Mouse (Mus musculus) midbrain, embryonic 12.5 days (tissue): ENCODE results near the gene Atxn1. TPM values are rescaled to one million over a fixed set of nuclear protein-coding genes. Genes with fewer than 3 reads are reported as not detected.

Experiments
- ATAC-seq: fragments of 200-750 bp; cut with Nextera tagmentation; 2 replicates; pipeline ENCODE4 v1.8.0; 2017; ENCODE audit warnings: low read depth, moderate TSS enrichment, moderate library complexity; ENCODE audit not compliant: low FRiP score
- H3K27ac ChIP-seq: fragments of 300-500 bp; sonication (generic); replicated peaks from 2 replicates; pipeline ENCODE4 v1.5.1; 2016; ENCODE audit warnings: mild to moderate bottlenecking
- H3K27me3 ChIP-seq: fragments of 300-500 bp; sonication (generic); 2 replicates; pipeline ENCODE4 v1.6.1; 2016; ENCODE audit warnings: mild to moderate bottlenecking
- H3K36me3 ChIP-seq: fragments of 300-500 bp; sonication (generic); 2 replicates; pipeline ENCODE4 v1.6.1; 2016
- H3K4me1 ChIP-seq: fragments of 300-500 bp; sonication (generic); 2 replicates; pipeline ENCODE4 v1.6.1; 2016
- H3K4me2 ChIP-seq: fragments of 300-500 bp; sonication (generic); replicated peaks from 2 replicates; pipeline ENCODE4 v1.6.1; 2016; ENCODE audit warnings: mild to moderate bottlenecking, moderate library complexity
- H3K4me3 ChIP-seq: fragments of 300-500 bp; sonication (generic); 2 replicates; pipeline ENCODE4 v1.5.1; 2016; ENCODE audit warnings: mild to moderate bottlenecking
- H3K9ac ChIP-seq: fragments of 300-500 bp; sonication (generic); replicated peaks from 2 replicates; pipeline ENCODE4 v1.6.1; 2016; ENCODE audit warnings: mild to moderate bottlenecking, moderate library complexity
- H3K9me3 ChIP-seq: fragments of 300-500 bp; sonication (generic); 2 replicates; pipeline ENCODE4 v1.6.1; 2016; ENCODE audit warnings: mild to moderate bottlenecking
- WGBS: fragments of 180-500 bp; shearing (Covaris S2); methylation state at CpG from one replicate; pipeline ENCODE4 v1.1.7; 2016; 5-methylcytosine and 5-hydroxymethylcytosine counted together
- polyA plus RNA-seq: library from polyadenylated mRNA; unstranded; fragments of >200 nt; fragmentation: Nextera tagmentation; extraction: Ambion mirVana; gene quantifications from 2 replicates; pipeline ENCODE4 v1.2.1, GENCODE M21; 2016

Gene Atxn1
- polyA plus RNA-seq, 1 experiment from 2014 or later, result 4.2 TPM

GRCm38 (mm10) chr13:45882976-45883440 lies 81.8 kb downstream of the Atxn1 start:
- Histone ChIP-seq H3K9ac (no peak overlapping the region), H3K36me3 (no peaks in the 10 kb centered on the region), H3K27ac (no peak overlapping the region), H3K9me3 (no peaks in the 10 kb centered on the region), H3K4me1 (peaks cover 20% of the 10 kb centered on the region), H3K4me3 (no peak overlapping the region), H3K4me2 (no peak overlapping the region), H3K27me3 (peaks cover 42% of the 10 kb centered on the region)
- no peak for ATAC-seq
- WGBS, result 49% methylated on average over 3 of the region's 3 CpGs

GRCm38 (mm10) chr13:45880543-45880845 lies 84.3 kb downstream of the Atxn1 start:
- ATAC-seq, result no peak
- 68% methylated on average over 5 of the region's 5 CpGs for WGBS
- Histone ChIP-seq H3K4me2 (no peak overlapping the region), H3K4me3 (no peak overlapping the region), H3K27me3 (peaks cover 57% of the 10 kb centered on the region), H3K27ac (no peak overlapping the region), H3K9ac (no peak overlapping the region), H3K4me1 (peaks cover 23% of the 10 kb centered on the region), H3K9me3 (no peaks in the 10 kb centered on the region), H3K36me3 (no peaks in the 10 kb centered on the region)

GRCm38 (mm10) chr13:45879746-45880542 lies 84.9 kb downstream of the Atxn1 start:
- 40% methylated on average over 14 of the region's 14 CpGs for WGBS
- Histone ChIP-seq H3K4me1 (peaks cover 23% of the 10 kb centered on the region), H3K4me3 (no peak overlapping the region), H3K9ac (no peak overlapping the region), H3K9me3 (no peaks in the 10 kb centered on the region), H3K27me3 (peaks cover 57% of the 10 kb centered on the region), H3K4me2 (no peak overlapping the region), H3K27ac (no peak overlapping the region), H3K36me3 (no peaks in the 10 kb centered on the region)
- ATAC-seq, result no peak

- H3K4me3 ChIP-seq, result no peak overlapping the region
- 79% methylated on average over 5 of the region's 5 CpGs for WGBS
Measured at GRCm38 (mm10) chr13:45876939-45877338, 87.9 kb downstream of the Atxn1 start.

GRCm38 (mm10) chr13:45876368-45876760 lies 88.4 kb downstream of the Atxn1 start:
- H3K9me3 ChIP-seq, result no peaks in the 10 kb centered on the region
- H3K4me3 ChIP-seq, result no peak overlapping the region
- ATAC-seq, result no peak
- no peak overlapping the region for H3K27ac ChIP-seq
- no peak overlapping the region for H3K4me2 ChIP-seq
- no peak overlapping the region for H3K9ac ChIP-seq
- 98% methylated on average over 2 of the region's 2 CpGs for WGBS
- no peaks in the 10 kb centered on the region for H3K36me3 ChIP-seq
- peaks cover 37% of the 10 kb centered on the region for H3K27me3 ChIP-seq
- H3K4me1 ChIP-seq, result peaks cover 16% of the 10 kb centered on the region

More at GRCm38 (mm10) chr13:45876939-45877338, 87.9 kb downstream of the Atxn1 start:
- H3K36me3 ChIP-seq, result no peaks in the 10 kb centered on the region
- H3K9ac ChIP-seq, result no peak overlapping the region
- ATAC-seq, result no peak
- H3K27me3 ChIP-seq, result peaks cover 37% of the 10 kb centered on the region
- peaks cover 16% of the 10 kb centered on the region for H3K4me1 ChIP-seq
- H3K27ac ChIP-seq, result no peak overlapping the region
- H3K9me3 ChIP-seq, result no peaks in the 10 kb centered on the region
- no peak overlapping the region for H3K4me2 ChIP-seq

- no peak for ATAC-seq
- H3K9ac ChIP-seq, result no peak overlapping the region
- H3K9me3 ChIP-seq, result no peaks in the 10 kb centered on the region
- H3K36me3 ChIP-seq, result no peaks in the 10 kb centered on the region
- H3K4me1 ChIP-seq, result peaks cover 16% of the 10 kb centered on the region
- H3K4me2 ChIP-seq, result no peak overlapping the region
- 73% methylated on average over 6 of the region's 6 CpGs for WGBS
- H3K27ac ChIP-seq, result no peak overlapping the region
- H3K27me3 ChIP-seq, result peaks cover 37% of the 10 kb centered on the region
- no peak overlapping the region for H3K4me3 ChIP-seq
Measured at GRCm38 (mm10) chr13:45875686-45876367, 89.0 kb downstream of the Atxn1 start.

- Histone ChIP-seq H3K9me3 (no peaks in the 10 kb centered on the region), H3K36me3 (no peaks in the 10 kb centered on the region), H3K4me3 (no peak overlapping the region), H3K4me2 (no peak overlapping the region), H3K4me1 (peaks cover 3% of the 10 kb centered on the region), H3K27me3 (peaks cover 25% of the 10 kb centered on the region), H3K9ac (no peak overlapping the region), H3K27ac (no peak overlapping the region)
- 88% methylated on average over 4 of the region's 4 CpGs for WGBS
- no peak for ATAC-seq
Measured at GRCm38 (mm10) chr13:45874196-45874595, 90.6 kb downstream of the Atxn1 start.

- Histone ChIP-seq H3K27ac (no peak overlapping the region), H3K36me3 (no peaks in the 10 kb centered on the region), H3K9me3 (no peaks in the 10 kb centered on the region), H3K4me1 (peaks cover 3% of the 10 kb centered on the region; the same call in 1 of the 2 replicates), H3K9ac (no peak overlapping the region), H3K4me3 (no peak overlapping the region), H3K27me3 (peaks cover 16% of the 10 kb centered on the region), H3K4me2 (no peak overlapping the region)
- ATAC-seq, result no peak
- 93% methylated on average over 7 of the region's 7 CpGs for WGBS
Measured at GRCm38 (mm10) chr13:45872966-45873365, 91.8 kb downstream of the Atxn1 start.

GRCm38 (mm10) chr13:45872041-45872746 lies 92.6 kb downstream of the Atxn1 start:
- ATAC-seq, result no peak
- peaks cover 3% of the 10 kb centered on the region; the same call in 1 of the 2 replicates for H3K4me1 ChIP-seq
- no peak overlapping the region for H3K4me3 ChIP-seq
- H3K36me3 ChIP-seq, result no peaks in the 10 kb centered on the region
- H3K9ac ChIP-seq, result no peak overlapping the region
- no peaks in the 10 kb centered on the region for H3K9me3 ChIP-seq
- 86% methylated on average over 14 of the region's 14 CpGs for WGBS
- H3K4me2 ChIP-seq, result no peak overlapping the region
- peaks cover 17% of the 10 kb centered on the region for H3K27me3 ChIP-seq
- no peak overlapping the region for H3K27ac ChIP-seq

GRCm38 (mm10) chr13:45871554-45871953 lies 93.3 kb downstream of the Atxn1 start:
- no peak for ATAC-seq
- H3K9ac ChIP-seq, result no peak overlapping the region
- H3K36me3 ChIP-seq, result no peaks in the 10 kb centered on the region
- H3K9me3 ChIP-seq, result no peaks in the 10 kb centered on the region
- 81% methylated on average over 7 of the region's 7 CpGs for WGBS
- no peak overlapping the region for H3K27ac ChIP-seq
- H3K27me3 ChIP-seq, result peaks cover 14% of the 10 kb centered on the region
- no peak overlapping the region for H3K4me3 ChIP-seq
- no peak overlapping the region for H3K4me2 ChIP-seq
- peaks cover 3% of the 10 kb centered on the region; the same call in 1 of the 2 replicates for H3K4me1 ChIP-seq

GRCm38 (mm10) chr13:45868886-45869285 lies 95.9 kb downstream of the Atxn1 start:
- Histone ChIP-seq H3K9me3 (no peaks in the 10 kb centered on the region), H3K27ac (no peak overlapping the region), H3K4me1 (no peaks in the 10 kb centered on the region), H3K36me3 (no peaks in the 10 kb centered on the region), H3K4me3 (no peak overlapping the region), H3K9ac (no peak overlapping the region), H3K4me2 (no peak overlapping the region), H3K27me3 (peaks cover 32% of the 10 kb centered on the region)
- 83% methylated on average over 8 of the region's 8 CpGs for WGBS
- no peak for ATAC-seq

GRCm38 (mm10) chr13:45867273-45867672 lies 97.5 kb downstream of the Atxn1 start:
- Histone ChIP-seq H3K4me2 (no peak overlapping the region), H3K4me3 (no peak overlapping the region), H3K36me3 (no peaks in the 10 kb centered on the region), H3K27ac (no peak overlapping the region), H3K9ac (no peak overlapping the region), H3K4me1 (no peaks in the 10 kb centered on the region), H3K27me3 (peaks cover 47% of the 10 kb centered on the region), H3K9me3 (no peaks in the 10 kb centered on the region)
- no peak for ATAC-seq
- WGBS, result 92% methylated on average over 14 of the region's 14 CpGs
